Mouse (Mus musculus) heart, adult 2 months (tissue): ENCODE data around the gene Dock8. TPM values are rescaled to one million over a fixed set of nuclear protein-coding genes. Genes with fewer than 3 reads are reported as not detected.

Experiments used
- DNase-seq, 2 experiments: peaks; one replicate each; pipeline ENCODE4 v3.0.0; 2021
- H3K27ac ChIP-seq: fragments of 200-600 bp; 2 replicates; pipeline ENCODE4 v1.8.1; 2022
- H3K27me3 ChIP-seq: fragments of 200-500 bp; 2 replicates; pipeline ENCODE4 v1.6.1; 2012; ENCODE audit warnings: mild to moderate bottlenecking, low read length, inconsistent platforms, mixed read lengths; ENCODE audit not compliant: control insufficient read depth, insufficient read depth
- H3K36me3 ChIP-seq: fragments of 200-500 bp; 2 replicates; pipeline ENCODE4 v1.6.1; 2012; ENCODE audit warnings: low read length, inconsistent platforms; ENCODE audit not compliant: control insufficient read depth, insufficient read depth
- H3K4me1 ChIP-seq: fragments of 200-500 bp; 2 replicates; pipeline ENCODE4 v1.6.1; 2011; ENCODE audit warnings: low read length; ENCODE audit not compliant: control insufficient read depth, insufficient read depth
- H3K4me3 ChIP-seq: fragments of 200-600 bp; 2 replicates; pipeline ENCODE4 v1.8.1; 2022
- H3K79me2 ChIP-seq: fragments of 200-500 bp; replicated peaks from 2 replicates; pipeline ENCODE4 v1.6.1; 2012; ENCODE audit warnings: mild to moderate bottlenecking, inconsistent platforms, low read length, moderate library complexity, mixed read lengths; ENCODE audit not compliant: control insufficient read depth, insufficient read depth
- H3K9ac ChIP-seq: fragments of 200-500 bp; 2 replicates; pipeline ENCODE4 v1.6.1; 2012; ENCODE audit warnings: low read depth, mild to moderate bottlenecking, control low read depth, inconsistent platforms, low read length, mixed read lengths
- CTCF ChIP-seq: fragments of 200-600 bp; IDR thresholded peaks from 2 replicates; pipeline ENCODE4 v1.8.1; 2022; ENCODE audit warnings: antibody characterized with exemption, mild to moderate bottlenecking, moderate library complexity
- EP300 ChIP-seq: fragments of 200-500 bp; IDR thresholded peaks from 2 replicates; pipeline ENCODE4 v1.6.1; 2011; ENCODE audit warnings: low read depth, low read length, control low read depth; ENCODE audit not compliant: insufficient read depth
- POLR2A ChIP-seq: fragments of 200-500 bp; IDR thresholded peaks from 2 replicates; pipeline ENCODE4 v1.6.1; 2011; ENCODE audit warnings: mild to moderate bottlenecking, low read depth, low read length, control low read depth; ENCODE audit not compliant: insufficient read depth
- WGBS: fragments of 180-500 bp; shearing (Covaris S2); methylation state at CpG from one replicate; pipeline ENCODE4 v1.1.7; 2018; 5-methylcytosine and 5-hydroxymethylcytosine counted together
- intact Hi-C: fragments of 180-260 bp; cut with DNase I; formaldehyde crosslinking; loops from one replicate; pipeline ENCODE4 v1.15.1; 2025
- polyA plus RNA-seq: library from polyadenylated mRNA; depleted of rRNA; stranded (reverse); fragments of >200 nt; gene quantifications from 2 replicates; pipeline ENCODE4 v1.2.3, GENCODE M21; 2012
- total RNA-seq, 2 experiments: library from RNA; stranded (reverse); gene quantifications; 2 replicates each; pipeline ENCODE4 v1.2.3; 2021

Dock8 gene
- total and polyA plus RNA-seq, 3 experiments = 5.7 to 24.7 (median 17.5) TPM

GRCm38 (mm10) chr19:25035825-25036224 is 36.5 kb downstream of the Dock8 start:
- Histone ChIP-seq H3K9ac (no peak overlapping the region), H3K27me3 (no peaks in the 10 kb centered on the region), H3K36me3 (no peaks in the 10 kb centered on the region), H3K4me3 (no peak overlapping the region), H3K4me1 (no peaks in the 10 kb centered on the region), H3K27ac (no peak overlapping the region), H3K79me2 (no peaks in the 10 kb centered on the region)
- DNase-seq = no peak
- intact Hi-C loops = no loop called here
- 90% methylated on average over 6 of the region's 6 CpGs for WGBS
- TF ChIP-seq EP300 = no peak
- no peak for TF ChIP-seq POLR2A

GRCm38 (mm10) chr19:25036784-25037183 is 37.5 kb downstream of the Dock8 start:
- no peaks in the 10 kb centered on the region for H3K36me3 ChIP-seq
- no peaks in the 10 kb centered on the region for H3K79me2 ChIP-seq
- H3K4me1 ChIP-seq = no peaks in the 10 kb centered on the region
- WGBS = 59% methylated on average over 5 of the region's 5 CpGs
- TF ChIP-seq CTCF (no peak), POLR2A (no peak), EP300 (no peak)
- H3K27me3 ChIP-seq = no peaks in the 10 kb centered on the region
- no peak for DNase-seq
- H3K9ac ChIP-seq = no peak overlapping the region
- H3K4me3 ChIP-seq = no peak overlapping the region
- no peak overlapping the region for H3K27ac ChIP-seq
- intact Hi-C loops = no loop called here

DNA sequence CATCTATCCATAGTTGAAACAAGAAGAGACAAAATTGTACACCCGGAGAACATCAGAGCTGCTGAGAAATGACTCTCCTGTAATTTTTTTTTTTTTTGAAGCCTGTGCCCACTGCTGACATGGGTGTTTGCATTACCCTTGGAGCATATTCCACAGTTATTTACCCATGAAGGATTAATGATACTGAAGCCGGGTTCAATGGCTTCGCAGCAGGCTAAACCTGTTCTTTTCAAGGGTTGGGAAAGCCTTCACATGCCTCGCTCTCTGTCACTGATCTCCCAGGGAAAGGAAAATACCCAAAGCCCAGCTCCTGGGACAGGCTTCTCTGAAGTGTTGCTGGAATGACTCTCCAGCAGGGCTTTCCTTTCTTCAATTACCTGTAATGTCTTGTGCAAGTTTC is 37.9 kb downstream of the Dock8 start:
- Histone ChIP-seq H3K27me3 (no peaks in the 10 kb centered on the region), H3K4me1 (no peaks in the 10 kb centered on the region), H3K36me3 (no peaks in the 10 kb centered on the region), H3K79me2 (no peaks in the 10 kb centered on the region), H3K4me3 (no peak overlapping the region), H3K27ac (no peak overlapping the region), H3K9ac (no peak overlapping the region)
- no peak for DNase-seq
- intact Hi-C loops = no loop called here
- TF ChIP-seq POLR2A (no peak), EP300 (no peak), CTCF (no peak)
- 84% methylated on average over 4 of the region's 4 CpGs for WGBS

DNA sequence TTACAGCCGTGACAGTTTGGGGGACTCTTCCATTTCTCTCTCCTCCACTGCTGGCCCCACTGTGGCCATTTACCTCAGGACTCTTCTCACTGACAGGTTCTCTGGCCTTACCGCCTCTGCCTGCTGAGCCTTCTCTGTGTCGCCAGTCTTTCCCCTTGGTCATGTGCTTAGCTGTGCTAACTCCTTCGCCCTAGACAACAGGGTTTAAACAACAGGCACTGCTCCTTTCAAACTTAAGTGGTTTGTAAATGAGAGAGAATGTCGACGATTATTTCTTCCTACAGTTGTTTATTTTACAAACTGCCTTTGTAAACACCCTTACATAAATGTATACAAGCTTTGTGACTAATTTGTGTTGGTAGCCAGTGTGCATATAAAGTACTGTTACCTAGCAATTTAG is 39.0 kb downstream of the Dock8 start:
- 77% methylated on average over 6 of the region's 6 CpGs for WGBS
- no peak for TF ChIP-seq POLR2A
- no peak for TF ChIP-seq EP300
- no peak for TF ChIP-seq CTCF
- Histone ChIP-seq H3K4me3 (no peak overlapping the region), H3K9ac (no peak overlapping the region), H3K4me1 (no peaks in the 10 kb centered on the region), H3K79me2 (no peaks in the 10 kb centered on the region), H3K27me3 (no peaks in the 10 kb centered on the region), H3K36me3 (no peaks in the 10 kb centered on the region), H3K27ac (no peak overlapping the region)
- intact Hi-C loops = no loop called here
- no peak for DNase-seq

GRCm38 (mm10) chr19:25041209-25041608 is 41.9 kb downstream of the Dock8 start:
- intact Hi-C loops = no loop called here
- WGBS = 45% methylated on average over 6 of the region's 6 CpGs
- Histone ChIP-seq H3K27me3 (no peaks in the 10 kb centered on the region), H3K79me2 (no peaks in the 10 kb centered on the region), H3K4me3 (no peak overlapping the region), H3K36me3 (no peaks in the 10 kb centered on the region), H3K27ac (no peak overlapping the region), H3K4me1 (no peaks in the 10 kb centered on the region), H3K9ac (no peak overlapping the region)
- no peak for TF ChIP-seq CTCF
- TF ChIP-seq EP300 = no peak
- no peak for TF ChIP-seq POLR2A
- no peak for DNase-seq

DNA sequence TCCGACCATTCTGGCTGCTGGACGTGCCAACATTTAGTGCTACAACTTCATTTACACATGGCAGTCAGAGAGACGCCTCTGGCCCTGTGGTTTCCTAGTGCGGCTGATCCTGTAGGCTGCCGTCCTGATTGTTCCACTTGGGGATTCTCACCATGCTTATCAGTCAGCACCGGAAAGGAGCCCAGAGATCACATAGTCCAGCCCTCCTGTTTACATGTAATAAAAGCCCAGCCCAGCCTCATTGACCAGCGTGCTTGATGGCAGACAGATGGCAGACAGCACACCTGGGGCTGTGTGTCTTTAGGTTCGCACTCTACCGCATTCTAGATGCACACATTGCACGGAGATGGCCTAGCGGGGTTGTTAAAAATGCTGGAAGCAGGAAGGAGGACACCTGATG is 43.6 kb downstream of the Dock8 start:
- intact Hi-C loops = no loop called here
- TF ChIP-seq CTCF = no peak
- TF ChIP-seq POLR2A = no peak
- no peak for TF ChIP-seq EP300
- Histone ChIP-seq H3K4me1 (no peaks in the 10 kb centered on the region), H3K27me3 (no peaks in the 10 kb centered on the region), H3K27ac (no peak overlapping the region), H3K36me3 (no peaks in the 10 kb centered on the region), H3K4me3 (no peak overlapping the region), H3K79me2 (no peaks in the 10 kb centered on the region), H3K9ac (no peak overlapping the region)
- no peak for DNase-seq
- 72% methylated on average over 11 of the region's 11 CpGs for WGBS

GRCm38 (mm10) chr19:25044057-25044456 is 44.7 kb downstream of the Dock8 start:
- intact Hi-C loops = no loop called here
- WGBS = 53% methylated on average over 3 of the region's 3 CpGs

More at GRCm38 (mm10) chr19:25044057-25044456, 44.7 kb downstream of the Dock8 start:
- Histone ChIP-seq H3K4me3 (no peak overlapping the region), H3K79me2 (no peaks in the 10 kb centered on the region), H3K27ac (no peak overlapping the region), H3K36me3 (no peaks in the 10 kb centered on the region), H3K4me1 (no peaks in the 10 kb centered on the region), H3K27me3 (no peaks in the 10 kb centered on the region), H3K9ac (no peak overlapping the region)
- no peak for DNase-seq
- TF ChIP-seq CTCF (no peak), POLR2A (no peak), EP300 (no peak)
